Mouse (Mus musculus): Measurements from ENCODE around the gene Wdr47. TPM values are rescaled to one million over a fixed set of nuclear protein-coding genes. Genes with fewer than 3 reads are reported as not detected.

Wdr47 gene
- total RNA-seq, 2 experiments from 2014 or later: 131 to 147 TPM

DNA sequence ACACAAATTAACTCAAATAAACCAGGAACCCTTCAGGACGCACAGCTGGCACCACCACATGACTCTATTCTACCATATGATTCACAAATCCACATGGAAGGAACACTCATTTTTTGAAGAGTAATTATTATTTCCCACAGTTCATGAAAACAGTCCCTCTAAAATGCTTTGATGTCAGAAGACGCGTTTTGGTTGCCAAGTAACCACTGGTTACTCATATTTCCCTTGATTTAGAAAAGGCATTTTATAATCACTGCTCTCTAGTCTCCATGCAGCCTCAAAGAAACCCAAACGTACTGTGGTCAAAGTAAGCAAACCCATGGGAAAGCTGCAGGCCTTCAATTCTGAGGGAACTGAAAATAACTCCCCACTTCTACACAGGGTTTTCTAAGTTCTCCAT lies 98.9 kb downstream of the Wdr47 start:
- no peak for DNase-seq (ENCODE audit: low spot score in 2 of 2)
- intact Hi-C loops (cut with DNase I): no loop called here

DNA sequence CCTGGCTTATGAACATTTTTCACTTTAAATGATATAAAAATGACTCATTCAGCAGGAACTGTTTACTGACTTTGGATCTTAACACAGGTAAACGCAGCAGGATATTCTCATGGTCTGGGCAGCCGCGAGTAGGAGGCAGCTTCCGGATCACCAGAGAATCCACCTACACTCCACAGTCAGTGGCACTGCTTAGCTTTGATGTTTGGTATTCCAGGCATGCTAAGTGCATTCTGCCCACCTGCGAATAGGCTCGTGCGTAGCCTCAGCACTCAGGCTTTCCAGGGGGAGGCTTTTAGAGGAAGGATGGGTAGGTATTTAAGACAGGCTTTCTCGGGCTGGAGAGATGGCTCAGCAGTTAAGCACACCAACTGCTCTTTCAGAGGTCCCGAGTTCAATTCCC lies 103.2 kb downstream of the Wdr47 start:
- DNase-seq (ENCODE audit: low spot score in 2 of 2): peak in 1 of 2 experiments; percentile 24

More for the DNA sequence above, 103.2 kb downstream of the Wdr47 start:
- intact Hi-C loops (cut with DNase I): no loop called here

Small RNA genes lying within 50 kb of the gene (microRNA-seq; reads per million reads assigned to microRNA genes)
- 0 reads per million in 2 experiments for gene Gm22860

Other genes starting within 250 kb of the Wdr47 start
- gene Mybphl, start 226.4 kb upstream of the Wdr47 start, total RNA-seq (2021): under 1 TPM in 1 of 2 experiments, not detected in 1; 0.55 TPM
- 10 to 100 TPM; 14.7 to 15.8 TPM for gene Psrc1, start 207.4 kb upstream of the Wdr47 start, total RNA-seq (2021)
- 100 to 1,000 TPM; 182 to 194 TPM for gene Celsr2, start 175.7 kb upstream of the Wdr47 start, total RNA-seq (2021)
- gene Sars, start 146.1 kb upstream of the Wdr47 start, total RNA-seq (2021): 100 to 1,000 TPM; 198 to 206 TPM
- gene 1700013F07Rik, start 57.1 kb upstream of the Wdr47 start, total RNA-seq (2021): 1 to 10 TPM; 1.4 to 1.8 TPM
- 10 to 100 TPM; 26.9 to 31.9 TPM for gene 5330417C22Rik, start 54.7 kb upstream of the Wdr47 start, total RNA-seq (2021)
- 10 to 100 TPM; 36.3 to 39.0 TPM for gene Tmem167b, start 28.8 kb upstream of the Wdr47 start, total RNA-seq (2021)
- 10 to 100 TPM; 30.2 to 36.0 TPM for gene Taf13, start 19.6 kb upstream of the Wdr47 start, total RNA-seq (2021)
- 10 to 100 TPM; 23.4 to 23.5 TPM for gene Clcc1, start 62.6 kb downstream of the Wdr47 start, total RNA-seq (2021)
- gene Gpsm2, start 131.0 kb downstream of the Wdr47 start, total RNA-seq (2021): 10 to 100 TPM; 18.0 TPM
- under 1 TPM in 1 of 2 experiments, not detected in 1; 0.09 TPM for gene Aknad1, start 148.4 kb downstream of the Wdr47 start, total RNA-seq (2021)
- gene Stxbp3, start 249.2 kb downstream of the Wdr47 start, total RNA-seq (2021): 10 to 100 TPM; 16.7 to 17.5 TPM